In genomic region chr10:77610221-77610961, GRCm38 (mm10) we compare ENCODE assay signal across 15 mouse cellular contexts. TPM values are rescaled to one million over a fixed set of nuclear protein-coding genes. Genes with fewer than 3 reads are reported as not detected.
DNase-seq lines count a peak whose midpoint lies in the region; ATAC-seq and TF ChIP-seq lines count a peak whose summit lies in the region.
"Had no signal": no experiment of that assay in that cellular context is flagged by ENCODE, and none has a peak within 500 bp of the region (broad histone marks: within the 10 kb centered on the region; RNA-seq: fewer than 3 reads in every experiment).

No protein-coding gene starts in this region.

- WGBS in midbrain, postnatal 0 days: 91% methylated on average over 8 of the region's 8 CpGs
- 91% methylated on average over 8 of the region's 8 CpGs for WGBS in midbrain, embryonic 14.5 days
- WGBS in embryonic facial prominence, embryonic 10.5 days: 94% methylated on average over 8 of the region's 8 CpGs

- DNase-seq in gastrocnemius, adult 2 months: no peak
- DNase-seq in gastrocnemius, postnatal 36 days: no peak
- peak; percentile 40 for DNase-seq in midbrain, postnatal 0 days (ENCODE audit: low spot score)
- DNase-seq in midbrain, embryonic 14.5 days: no peak
- DNase-seq in cerebellum, postnatal 14 days: peak; percentile 69 to 84
- DNase-seq in embryonic facial prominence, embryonic 10.5 days (ENCODE audit: low spot score): no peak
- DNase-seq in left cerebral cortex, adult 2 months (ENCODE audit: extremely low spot score in 1 of 2, low spot score in 2 of 2): no peak
- DNase-seq: adrenal gland, postnatal 14 days; lung, postnatal 14 days; right cerebral cortex, postnatal 4 days had no signal

- no peak for ATAC-seq in midbrain, postnatal 0 days (ENCODE audit: low FRiP score)
- no peak for ATAC-seq in midbrain, embryonic 14.5 days (ENCODE audit: low FRiP score, low TSS enrichment)

- TF ChIP-seq CTCF in gastrocnemius, adult 2 months (IDR thresholded peaks at IDR 0.05): no peak
- TF ChIP-seq CTCF in midbrain, postnatal 0 days (IDR thresholded peaks at IDR 0.05): no peak
- TF ChIP-seq CTCF in left cerebral cortex, adult 2 months (IDR thresholded peaks at IDR 0.05): no peak

- no peak overlapping the region for H3K9ac ChIP-seq in midbrain, postnatal 0 days (replicated peaks; ENCODE audit: low read length, poor library complexity, severe bottlenecking)
- no peak overlapping the region for H3K9ac ChIP-seq in midbrain, embryonic 14.5 days (replicated peaks; ENCODE audit: low read length)
- H3K9ac ChIP-seq: embryonic facial prominence, embryonic 12.5 days; kidney, embryonic 15.5 days; limb, embryonic 13.5 days had no signal

- intact Hi-C loops in gastrocnemius, adult 2 months (cut with DNase I): no loop called here
- intact Hi-C loops in gastrocnemius, postnatal 36 days (cut with DNase I): no loop called here
- intact Hi-C loops in left cerebral cortex, adult 2 months (cut with DNase I): no loop called here

- H3K27ac ChIP-seq in gastrocnemius, adult 2 months: peak overlapping the region; percentile 2; the same call in 1 of the 2 replicates
- H3K27ac ChIP-seq in midbrain, postnatal 0 days (ENCODE audit: low read depth, low read length): no peak overlapping the region
- H3K27ac ChIP-seq in midbrain, embryonic 14.5 days (replicated peaks; ENCODE audit: low read depth, low read length): no peak overlapping the region
- no peak overlapping the region for H3K27ac ChIP-seq in embryonic facial prominence, embryonic 10.5 days (replicated peaks)
- H3K27ac ChIP-seq in left cerebral cortex, adult 2 months: no peak overlapping the region
- H3K27ac ChIP-seq: embryonic facial prominence, embryonic 12.5 days; kidney, embryonic 15.5 days; limb, embryonic 13.5 days had no signal

- H3K4me3 ChIP-seq in gastrocnemius, adult 2 months: no peak overlapping the region
- H3K4me3 ChIP-seq in midbrain, postnatal 0 days (ENCODE audit: low read depth, low read length): no peak overlapping the region
- H3K4me3 ChIP-seq in midbrain, embryonic 14.5 days (replicated peaks; ENCODE audit: low read depth, low read length): no peak overlapping the region
- no peak overlapping the region for H3K4me3 ChIP-seq in embryonic facial prominence, embryonic 10.5 days
- no peak overlapping the region for H3K4me3 ChIP-seq in left cerebral cortex, adult 2 months
- H3K4me3 ChIP-seq: embryonic facial prominence, embryonic 12.5 days; kidney, embryonic 15.5 days; layer of hippocampus, adult 2 months; limb, embryonic 13.5 days had no signal

- H3K36me3 ChIP-seq in midbrain, postnatal 0 days (ENCODE audit: insufficient read depth, low read length): peaks cover 27% of the 10 kb centered on the region
- H3K36me3 ChIP-seq in midbrain, embryonic 14.5 days (ENCODE audit: control insufficient read depth, insufficient read depth, low read length): peaks cover 53% of the 10 kb centered on the region
- peaks cover 81% of the 10 kb centered on the region for H3K36me3 ChIP-seq in embryonic facial prominence, embryonic 10.5 days (replicated peaks)

- no peaks in the 10 kb centered on the region for H3K9me3 ChIP-seq in midbrain, postnatal 0 days (ENCODE audit: low read length)
- no peaks in the 10 kb centered on the region for H3K9me3 ChIP-seq in midbrain, embryonic 14.5 days (ENCODE audit: control insufficient read depth, low read length)
- H3K9me3 ChIP-seq in embryonic facial prominence, embryonic 10.5 days: no peaks in the 10 kb centered on the region
- H3K9me3 ChIP-seq: embryonic facial prominence, embryonic 12.5 days; kidney, embryonic 15.5 days; limb, embryonic 13.5 days had no signal

- peaks cover 8% of the 10 kb centered on the region; the same call in 1 of the 2 replicates for H3K4me1 ChIP-seq in midbrain, postnatal 0 days (ENCODE audit: insufficient read depth, low read length)
- peaks cover 12% of the 10 kb centered on the region for H3K4me1 ChIP-seq in midbrain, embryonic 14.5 days (ENCODE audit: control insufficient read depth, insufficient read depth, low read length)
- H3K4me1 ChIP-seq in embryonic facial prominence, embryonic 10.5 days: peaks cover 26% of the 10 kb centered on the region

- no peak overlapping the region for H3K4me2 ChIP-seq in midbrain, postnatal 0 days (ENCODE audit: low read depth, low read length, poor library complexity, severe bottlenecking)
- no peak overlapping the region for H3K4me2 ChIP-seq in midbrain, embryonic 14.5 days (ENCODE audit: low read length)
- H3K4me2 ChIP-seq: embryonic facial prominence, embryonic 12.5 days; heart, embryonic 11.5 days; kidney, embryonic 15.5 days; limb, embryonic 13.5 days had no signal

- no peaks in the 10 kb centered on the region for H3K27me3 ChIP-seq in midbrain, postnatal 0 days (ENCODE audit: insufficient read depth, low read length)
- no peaks in the 10 kb centered on the region for H3K27me3 ChIP-seq in midbrain, embryonic 14.5 days (ENCODE audit: control insufficient read depth, insufficient read depth, low read length)
- no peaks in the 10 kb centered on the region for H3K27me3 ChIP-seq in embryonic facial prominence, embryonic 10.5 days (replicated peaks; ENCODE audit: low read depth, poor library complexity, severe bottlenecking)
- H3K27me3 ChIP-seq: embryonic facial prominence, embryonic 12.5 days; kidney, embryonic 15.5 days; limb, embryonic 13.5 days had no signal

RNA-seq across cellular contexts. Expression of gene Gm49325, which starts 4.4 kb away (rescaled TPM):
- total RNA-seq in gastrocnemius, adult 2 months (2021): 1 to 10 TPM; 8.4 to 8.6 TPM
- 1 to 10 TPM; 7.5 to 8.6 TPM for total RNA-seq in gastrocnemius, postnatal 36 days (2021)
- not detected in 2 replicates for total RNA-seq in midbrain, postnatal 0 days (2014; rRNA removed)
- 6.9 and 10.5 TPM in 2 replicates for polyA plus RNA-seq in midbrain, postnatal 0 days (2015; fragmentation: Nextera tagmentation; extraction: Ambion mirVana)
- 16.3 TPM in 1 of 2 replicates, not detected in the other for polyA plus RNA-seq in midbrain, embryonic 14.5 days (2014; fragmentation: Nextera tagmentation; extraction: Ambion mirVana)
- polyA plus RNA-seq in embryonic facial prominence, embryonic 10.5 days (2016; fragmentation: Nextera tagmentation; extraction: Ambion mirVana): 1.9 and 8.0 TPM in 2 replicates
- 1 to 10 TPM; 2.0 to 5.3 TPM for total RNA-seq in left cerebral cortex, adult 2 months (2021)
- polyA plus RNA-seq: heart, embryonic 11.5 days had no signal

RNA-seq across cellular contexts. Expression of gene Sumo3, which starts 4.5 kb away (rescaled TPM):
- 10 to 100 TPM; 43.5 to 44.5 TPM for total RNA-seq in gastrocnemius, adult 2 months (2021)
- total RNA-seq in gastrocnemius, postnatal 36 days (2021): 10 to 100 TPM; 33.3 to 40.1 TPM
- total RNA-seq in midbrain, postnatal 0 days (2014; rRNA removed): 167 and 306 TPM in 2 replicates
- 385 and 389 TPM in 2 replicates for polyA plus RNA-seq in midbrain, postnatal 0 days (2015; fragmentation: Nextera tagmentation; extraction: Ambion mirVana)
- 253 and 287 TPM in 2 replicates for polyA plus RNA-seq in midbrain, embryonic 14.5 days (2014; fragmentation: Nextera tagmentation; extraction: Ambion mirVana)
- polyA plus RNA-seq in embryonic facial prominence, embryonic 10.5 days (2016; fragmentation: Nextera tagmentation; extraction: Ambion mirVana): 419 and 445 TPM in 2 replicates
- 100 to 1,000 TPM; 142 to 156 TPM for total RNA-seq in left cerebral cortex, adult 2 months (2021)

RNA-seq across cellular contexts. Expression of gene Ube2g2, which starts 11.7 kb away (rescaled TPM):
- total RNA-seq in gastrocnemius, adult 2 months (2021): 10 to 100 TPM; 95.4 to 100.0 TPM
- total RNA-seq in gastrocnemius, postnatal 36 days (2021): 10 to 100 TPM; 80.7 to 86.5 TPM
- 39.3 and 41.8 TPM in 2 replicates for total RNA-seq in midbrain, postnatal 0 days (2014; rRNA removed)
- 67.2 and 70.6 TPM in 2 replicates for polyA plus RNA-seq in midbrain, postnatal 0 days (2015; fragmentation: Nextera tagmentation; extraction: Ambion mirVana)
- 55.6 and 66.6 TPM in 2 replicates for polyA plus RNA-seq in midbrain, embryonic 14.5 days (2014; fragmentation: Nextera tagmentation; extraction: Ambion mirVana)
- 98.9 and 101 TPM in 2 replicates for polyA plus RNA-seq in embryonic facial prominence, embryonic 10.5 days (2016; fragmentation: Nextera tagmentation; extraction: Ambion mirVana)
- 10 to 100 TPM; 47.4 to 48.0 TPM for total RNA-seq in left cerebral cortex, adult 2 months (2021)

RNA-seq across cellular contexts. Expression of gene Pttg1ip, which starts 28.9 kb away (rescaled TPM):
- total RNA-seq in gastrocnemius, adult 2 months (2021): 10 to 100 TPM; 30.5 to 36.5 TPM
- total RNA-seq in gastrocnemius, postnatal 36 days (2021): 10 to 100 TPM; 26.6 to 30.1 TPM
- 87.2 and 116 TPM in 2 replicates for total RNA-seq in midbrain, postnatal 0 days (2014; rRNA removed)
- polyA plus RNA-seq in midbrain, postnatal 0 days (2015; fragmentation: Nextera tagmentation; extraction: Ambion mirVana): 74.7 and 79.0 TPM in 2 replicates
- 52.1 and 71.8 TPM in 2 replicates for polyA plus RNA-seq in midbrain, embryonic 14.5 days (2014; fragmentation: Nextera tagmentation; extraction: Ambion mirVana)
- 65.6 and 71.0 TPM in 2 replicates for polyA plus RNA-seq in embryonic facial prominence, embryonic 10.5 days (2016; fragmentation: Nextera tagmentation; extraction: Ambion mirVana)
- total RNA-seq in left cerebral cortex, adult 2 months (2021): 10 to 100 TPM; 71.6 to 77.6 TPM

Comparison
In these comparisons a context has a peak if more than half of its experiments do, and no peak if none do; other contexts are left out.
1. DNase-seq: peak in midbrain, postnatal 0 days (single experiment) and cerebellum, postnatal 14 days (2 of 2); none in gastrocnemius, adult 2 months (single experiment), gastrocnemius, postnatal 36 days (0 of 2), midbrain, embryonic 14.5 days (single experiment), embryonic facial prominence, embryonic 10.5 days (single experiment) and left cerebral cortex, adult 2 months (0 of 2).